Mouse (Mus musculus): Measurements from ENCODE around the gene Bzw1. TPM values are rescaled to one million over a fixed set of nuclear protein-coding genes. Genes with fewer than 3 reads are reported as not detected.
A peak's percentile ranks its signal among the peaks of the same experiment; 100 is the strongest.
"Not testable (repeated sequence)": the region's sequence is repeated elsewhere in the genome, so short reads cannot be mapped to it uniquely, and the experiment has no call there.

The Bzw1 gene
- 10 to 100 TPM; 54.4 to 73.9 TPM for total RNA-seq (2021)
- long read RNA-seq, experiment 1, transcript Bzw1-201 (12 exons, 3,876 nt) = major isoform, 101 of 110 reads
- long read RNA-seq, experiment 1, partial matches to known transcripts = 4 of 110 reads
- long read RNA-seq, experiment 1, other reads (novel, unspliced or antisense) = 5 of 110 reads
- long read RNA-seq, experiment 2, transcript Bzw1-201 (12 exons, 3,876 nt) = major isoform, 140 of 148 reads
- long read RNA-seq, experiment 2, partial matches to known transcripts = 3 of 148 reads
- long read RNA-seq, experiment 2, other reads (novel, unspliced or antisense) = 5 of 148 reads

DNA sequence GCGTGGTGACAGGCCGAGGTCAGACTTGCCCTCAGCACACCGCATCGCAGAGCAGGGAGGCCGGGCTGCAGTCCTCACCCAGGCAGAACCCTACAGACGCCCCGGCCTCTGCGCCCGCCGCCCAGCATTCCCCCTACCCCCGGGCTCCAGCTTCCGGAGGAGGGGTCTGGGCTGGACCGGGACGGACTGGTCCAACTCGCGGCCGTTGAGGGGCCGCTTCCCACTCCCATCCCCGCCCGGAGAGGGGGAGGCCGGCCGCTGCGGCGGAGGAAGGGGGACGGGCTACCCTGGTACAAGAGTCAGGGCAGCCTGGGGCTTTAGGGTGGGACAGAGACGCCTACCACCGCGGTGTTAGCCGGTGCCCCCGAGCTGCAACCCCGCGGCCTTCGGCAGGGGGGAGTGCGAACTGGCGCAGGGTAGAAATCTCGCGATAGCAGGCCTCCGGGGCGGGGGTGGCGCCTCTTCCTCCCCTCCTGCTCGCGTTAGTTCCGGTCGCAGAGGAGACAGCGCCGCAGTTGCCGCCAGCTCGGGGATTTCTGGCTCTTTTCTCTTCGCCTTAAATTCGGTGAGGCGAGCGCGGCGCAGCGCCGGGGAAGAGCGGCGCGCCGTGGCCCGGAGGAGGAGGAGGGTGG, at the start of gene Bzw1:
TSS of gene Bzw1 (plus strand) at position 247 of the 632 bp plus-strand sequence.
- intact Hi-C loops (cut with DNase I; ENCODE audit: low total_unique reads) = no loop called here
- peak; percentile 96 for DNase-seq

DNA sequence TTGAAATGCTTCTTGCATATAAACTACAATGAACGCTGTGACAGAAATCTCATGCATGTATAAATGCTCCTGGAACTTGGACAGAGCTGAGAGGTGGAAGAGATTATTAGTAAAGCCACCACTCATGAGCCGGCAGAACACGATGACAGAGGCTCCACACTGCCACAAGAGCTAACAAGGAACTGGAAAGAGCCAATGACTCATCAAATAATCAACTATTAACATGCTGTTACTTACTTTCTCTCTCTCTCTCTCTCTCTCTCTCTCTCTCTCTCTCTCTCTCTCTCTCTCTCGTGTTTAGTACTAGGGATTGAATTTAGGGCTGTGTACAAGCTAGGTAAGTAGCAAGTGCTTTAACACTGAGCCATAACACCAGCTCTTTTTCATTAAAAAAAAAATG, 48.8 kb upstream of the Bzw1 start:
- intact Hi-C loops (cut with DNase I; ENCODE audit: low total_unique reads) = no loop called here
- no peak for DNase-seq

DNA sequence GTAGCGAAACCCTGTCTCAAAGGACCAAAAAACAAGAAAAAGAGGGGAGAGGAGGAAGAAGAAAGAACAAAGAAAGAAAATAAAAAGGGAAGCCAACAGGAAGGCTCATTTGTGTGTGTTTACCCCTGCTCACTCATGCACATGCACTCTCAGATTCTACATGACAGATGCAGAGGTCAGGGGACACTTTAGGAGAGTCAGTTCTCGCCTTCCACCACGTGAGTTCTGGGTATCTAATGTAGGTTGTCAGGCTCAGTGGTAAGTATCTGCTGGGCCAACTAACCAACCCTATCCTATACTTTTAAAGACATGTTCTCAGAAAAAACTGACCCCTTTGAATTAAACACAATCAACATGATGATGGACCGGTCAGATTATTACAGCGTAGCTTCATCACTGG, 48.1 kb upstream of the Bzw1 start:
- intact Hi-C loops (cut with DNase I; ENCODE audit: low total_unique reads) = no loop called here
- no peak for DNase-seq

DNA sequence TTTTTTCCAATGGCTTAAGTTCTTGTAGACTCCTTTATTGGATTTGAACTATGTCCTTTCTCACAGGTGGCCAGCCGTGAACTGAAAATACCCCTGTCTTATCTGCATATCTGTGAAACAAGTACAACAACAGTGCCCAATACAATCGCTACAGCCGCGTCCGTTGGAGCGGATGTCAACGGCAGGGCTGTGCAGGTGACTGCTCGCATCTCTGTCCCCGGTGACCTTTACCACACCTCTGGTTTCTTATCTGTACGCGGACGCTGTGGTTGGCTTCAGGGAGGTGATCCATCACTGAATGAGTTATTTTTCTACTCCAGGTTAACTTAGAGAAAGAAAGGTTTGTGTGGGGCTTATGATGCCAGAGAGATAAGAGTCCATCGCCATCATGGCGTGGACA, 46.5 kb upstream of the Bzw1 start:
- intact Hi-C loops (cut with DNase I; ENCODE audit: low total_unique reads) = no loop called here

DNA sequence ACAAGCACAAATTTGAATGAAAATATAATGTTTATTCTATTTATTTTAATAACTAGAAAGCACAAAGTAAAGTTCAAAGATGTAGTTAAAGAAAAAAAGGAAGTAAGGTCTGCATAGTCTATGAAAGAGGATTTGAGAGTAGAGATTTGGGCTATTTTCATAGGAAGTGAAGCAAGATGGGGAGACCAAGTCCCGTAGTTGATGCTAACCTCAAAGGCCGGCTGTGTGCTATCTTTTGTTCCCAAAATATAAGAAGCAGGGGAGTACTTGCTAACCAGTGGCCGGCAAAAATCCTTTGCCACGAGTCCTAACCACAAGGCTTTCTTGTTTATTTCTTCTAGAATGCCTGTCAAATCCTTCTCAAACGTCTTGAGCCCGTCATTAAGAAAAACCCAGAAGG, 44.0 kb upstream of the Bzw1 start:
- intact Hi-C loops (cut with DNase I; ENCODE audit: low total_unique reads) = no loop called here
- no peak for DNase-seq

More for the DNA sequence above, 46.5 kb upstream of the Bzw1 start:
- no peak for DNase-seq

DNA sequence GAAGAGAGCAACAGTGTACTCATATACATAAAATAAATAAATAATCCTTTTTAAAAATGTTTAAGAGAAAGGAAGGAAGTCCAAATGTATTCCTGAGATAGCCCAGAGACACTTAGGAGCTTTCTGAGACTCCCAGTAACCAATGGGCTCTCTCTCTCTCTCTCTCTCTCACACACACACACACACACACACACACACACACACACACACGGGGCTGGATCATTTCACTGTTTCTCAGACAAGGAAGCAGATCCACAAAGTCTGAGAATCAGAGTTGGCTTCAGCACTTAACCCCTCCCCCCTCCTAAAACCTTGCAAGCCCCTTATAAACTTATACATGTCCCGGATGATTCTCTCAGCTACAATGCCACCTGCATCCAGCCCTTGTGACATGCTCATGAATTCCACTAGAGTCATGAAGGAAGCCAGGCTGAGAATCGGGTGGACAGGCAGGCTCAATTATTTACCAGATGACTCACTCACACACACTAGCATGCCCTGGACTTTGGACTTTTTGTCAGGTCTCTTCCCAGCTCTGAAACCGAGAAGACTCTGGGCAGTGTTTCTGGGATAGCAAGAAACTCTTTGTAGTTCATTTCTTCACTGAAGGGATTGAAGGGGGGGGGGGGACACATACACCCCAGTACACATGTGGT, 39.3 kb upstream of the Bzw1 start:
- intact Hi-C loops (cut with DNase I; ENCODE audit: low total_unique reads) = no loop called here
- DNase-seq = no peak

DNA sequence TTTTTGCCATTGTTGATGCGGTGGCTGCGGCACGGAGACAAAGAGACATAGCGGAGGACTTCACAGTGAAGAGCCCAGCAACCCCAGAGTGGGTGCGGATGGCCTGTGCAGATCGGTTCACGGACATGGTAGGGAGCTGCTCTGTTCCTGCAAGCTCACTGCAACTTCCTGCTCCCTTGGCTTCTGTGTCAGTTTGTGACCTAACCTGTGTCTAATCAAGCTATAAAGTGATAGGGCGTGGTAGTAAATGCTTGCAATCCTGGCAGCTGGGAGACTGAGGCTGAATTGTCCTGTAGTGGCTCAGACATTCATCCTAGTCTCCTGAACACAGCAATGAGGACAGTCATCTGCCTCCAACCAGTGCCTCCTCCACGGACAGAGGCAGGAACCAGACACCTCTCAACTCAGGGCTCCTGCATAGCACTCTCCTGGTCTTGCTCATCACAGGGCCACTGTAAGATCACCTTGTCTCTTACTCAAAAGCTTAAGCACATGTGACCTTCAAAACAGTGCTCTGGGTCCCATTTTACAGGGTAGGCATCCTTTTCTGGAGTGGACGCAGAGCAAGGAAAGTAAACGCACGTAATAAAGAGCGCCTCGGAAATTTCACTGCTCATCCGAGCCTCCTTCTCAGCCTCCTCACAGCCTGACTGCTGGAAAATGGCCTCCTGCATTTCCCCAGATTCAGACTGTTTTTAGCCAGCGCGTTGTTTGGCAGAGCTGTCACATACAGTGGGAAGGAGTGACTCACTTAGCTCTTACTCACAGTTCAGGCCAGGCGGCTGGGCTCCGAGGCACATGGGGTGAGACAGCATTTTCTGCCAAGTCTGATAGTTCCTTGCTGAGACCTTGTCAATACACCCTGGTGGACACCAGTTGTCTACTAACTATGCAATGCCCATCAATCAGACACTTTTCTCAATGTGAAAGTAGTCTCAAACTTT, 33.5 kb upstream of the Bzw1 start:
- peak; percentile 80 for DNase-seq
- intact Hi-C loops (cut with DNase I; ENCODE audit: low total_unique reads) = no loop called here

DNA sequence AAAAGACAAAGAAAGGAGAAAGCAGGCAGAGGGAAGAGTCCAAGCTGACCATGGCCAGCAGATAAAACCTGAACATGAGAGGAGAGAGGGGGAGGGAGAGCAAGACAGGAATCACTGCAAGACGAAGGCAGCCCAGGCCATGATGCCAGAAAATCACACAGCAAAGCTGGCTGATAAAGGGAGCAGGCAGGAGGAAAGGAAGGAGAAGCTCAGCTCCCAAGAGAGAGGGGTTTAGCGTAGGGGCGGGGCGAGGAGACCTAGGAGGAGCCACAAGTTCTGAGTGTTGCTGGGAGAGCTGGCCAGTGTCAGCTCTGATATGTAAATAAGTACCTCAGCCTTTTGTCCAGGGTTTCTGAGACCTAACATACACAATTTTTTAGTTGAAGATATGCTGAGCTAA, 30.4 kb upstream of the Bzw1 start:
- DNase-seq = peak; percentile 15
- intact Hi-C loops (cut with DNase I; ENCODE audit: low total_unique reads) = no loop called here

DNA sequence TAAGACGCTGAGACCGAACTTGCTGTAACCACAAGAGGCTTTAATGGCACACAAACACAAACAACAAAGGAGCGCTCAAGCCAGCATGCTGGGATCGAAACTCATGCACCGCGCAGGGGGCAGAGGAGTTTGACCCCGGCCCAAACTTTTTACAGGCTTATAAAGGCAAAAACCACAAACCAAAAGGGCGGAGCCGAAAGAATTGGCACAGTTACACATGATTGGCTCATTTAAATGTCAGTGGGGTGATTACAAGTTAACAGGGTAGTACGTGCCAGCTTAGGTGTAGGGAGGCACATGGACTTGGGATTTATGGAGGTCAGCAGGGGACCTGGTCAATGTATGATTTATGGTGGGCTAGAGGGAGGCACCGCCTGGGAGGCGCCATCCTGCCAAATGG, 28.1 kb upstream of the Bzw1 start:
- intact Hi-C loops (cut with DNase I; ENCODE audit: low total_unique reads) = no loop called here
- DNase-seq = no peak

DNA sequence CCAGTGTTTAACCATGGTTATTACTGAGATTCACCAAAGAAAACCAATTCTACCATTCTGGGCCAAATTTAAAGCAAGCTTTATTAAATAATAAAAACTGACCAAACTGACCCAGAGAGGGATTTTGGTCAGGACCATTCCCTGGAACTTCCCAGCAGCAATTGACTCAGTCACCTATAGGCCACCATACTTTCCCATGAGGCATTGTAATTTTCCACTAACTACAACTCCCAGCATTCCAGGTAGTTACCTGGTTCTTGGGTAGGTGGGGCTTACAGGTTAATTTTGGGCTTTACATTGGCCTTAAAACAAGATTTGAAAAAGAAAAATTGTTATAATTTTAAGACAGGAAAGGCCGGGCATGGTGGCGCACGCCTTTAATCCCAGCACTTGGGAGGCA, 26.9 kb upstream of the Bzw1 start:
- DNase-seq = no peak
- intact Hi-C loops (cut with DNase I; ENCODE audit: low total_unique reads) = no loop called here

DNA sequence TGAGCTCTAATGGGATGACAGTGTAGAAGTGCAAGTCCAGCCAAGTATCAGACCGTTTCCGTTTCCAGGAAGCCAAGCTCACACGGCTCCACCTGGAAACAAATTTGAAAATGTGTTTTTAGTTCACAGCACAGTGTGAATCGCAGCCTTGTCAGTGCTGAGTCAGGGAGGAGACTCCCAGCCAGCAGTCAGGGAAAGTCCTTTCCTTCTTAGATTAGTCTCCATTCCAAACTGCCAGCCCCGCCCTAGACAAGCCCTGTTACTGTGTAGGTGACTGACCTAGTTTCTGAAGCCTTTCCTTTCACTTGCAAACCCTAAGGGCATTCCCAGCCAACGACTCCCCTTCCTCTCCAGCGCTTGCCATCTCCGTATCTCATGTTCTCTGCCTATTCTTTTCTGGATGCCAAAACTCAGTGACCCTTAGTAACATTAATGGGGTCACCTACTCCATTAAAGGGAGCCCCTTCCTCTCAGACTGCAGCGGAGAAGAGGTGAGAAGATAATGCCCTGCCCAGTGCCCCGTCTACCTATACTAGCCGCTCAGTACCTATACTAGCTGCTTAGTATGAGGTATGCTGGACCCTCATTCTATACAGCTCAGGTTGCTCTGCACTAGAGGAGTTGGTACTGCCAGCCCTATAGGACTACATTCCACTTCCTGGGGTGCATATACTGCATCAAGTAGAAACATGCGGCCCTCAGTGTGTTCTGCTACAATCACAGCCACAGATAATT, 25.8 kb upstream of the Bzw1 start:
- peak; percentile 10 for DNase-seq
- intact Hi-C loops (cut with DNase I; ENCODE audit: low total_unique reads) = no loop called here

DNA sequence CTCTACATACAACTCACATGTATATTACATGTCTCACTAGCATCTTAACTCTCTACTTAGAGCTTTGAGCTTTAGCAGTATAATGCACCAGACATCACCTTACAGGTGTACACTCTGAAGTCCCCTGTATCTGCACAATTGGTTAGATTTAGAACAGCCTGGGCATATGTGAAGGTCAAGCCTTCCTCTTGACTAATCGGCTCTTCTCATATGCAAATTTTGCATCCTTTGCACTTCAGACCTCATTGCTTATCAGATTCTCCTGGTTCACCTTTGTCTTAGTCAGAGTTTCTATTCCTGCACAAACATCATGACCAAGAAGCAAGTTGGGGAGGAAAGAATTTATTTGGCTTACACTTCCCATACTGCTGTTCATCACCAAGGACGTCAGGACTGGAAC, 23.0 kb upstream of the Bzw1 start:
- intact Hi-C loops (cut with DNase I; ENCODE audit: low total_unique reads) = no loop called here
- no peak for DNase-seq

DNA sequence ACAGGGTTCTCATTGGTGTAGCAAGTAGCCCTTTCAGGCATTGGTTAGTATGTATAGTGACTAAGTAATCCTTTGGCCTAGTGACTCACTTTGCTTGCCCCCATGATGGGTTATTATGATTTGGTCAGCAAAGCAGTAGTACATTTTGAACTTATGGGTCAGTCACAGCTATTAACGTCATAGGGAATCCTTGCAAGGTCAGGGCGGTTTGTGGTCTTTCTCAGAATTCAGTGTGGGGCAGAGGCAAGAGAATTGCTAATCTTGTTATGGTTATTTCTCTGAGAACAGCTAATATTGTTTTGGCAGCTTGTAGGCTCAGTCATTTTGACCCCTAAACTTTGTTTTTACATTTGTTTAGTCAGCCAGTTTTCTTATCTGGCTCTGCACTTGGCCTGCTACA, 18.4 kb upstream of the Bzw1 start:
- intact Hi-C loops (cut with DNase I; ENCODE audit: low total_unique reads); DNase-seq: not testable (repeated sequence)

DNA sequence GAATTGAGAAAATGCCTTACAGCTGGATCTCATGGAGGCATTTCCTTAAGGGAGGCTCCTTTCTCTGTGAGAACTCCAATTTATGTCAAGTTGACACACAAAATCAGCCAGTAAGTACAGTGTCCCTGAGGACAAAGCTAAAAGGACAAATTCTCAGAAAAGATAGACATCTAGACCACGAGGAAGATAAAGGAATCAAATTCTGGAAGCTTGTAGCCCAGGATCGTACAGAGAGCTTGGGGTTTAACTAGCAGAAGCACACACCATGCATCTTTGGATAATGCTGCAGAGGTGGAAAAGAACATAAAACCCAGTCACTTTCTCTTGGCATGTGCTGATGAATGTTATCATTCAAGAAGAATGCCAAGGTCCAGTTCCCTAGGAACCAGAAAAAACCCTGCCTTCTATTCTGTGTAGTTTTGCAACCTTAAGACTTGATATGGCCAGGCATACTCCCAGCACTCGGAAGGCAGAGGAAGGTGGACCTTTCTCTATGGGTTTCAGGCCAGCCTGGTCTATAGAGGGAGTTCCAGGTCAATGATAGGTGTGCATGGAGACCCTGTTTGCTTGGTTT, 17.0 kb upstream of the Bzw1 start:
- intact Hi-C loops (cut with DNase I; ENCODE audit: low total_unique reads) = no loop called here
- DNase-seq = no peak

DNA sequence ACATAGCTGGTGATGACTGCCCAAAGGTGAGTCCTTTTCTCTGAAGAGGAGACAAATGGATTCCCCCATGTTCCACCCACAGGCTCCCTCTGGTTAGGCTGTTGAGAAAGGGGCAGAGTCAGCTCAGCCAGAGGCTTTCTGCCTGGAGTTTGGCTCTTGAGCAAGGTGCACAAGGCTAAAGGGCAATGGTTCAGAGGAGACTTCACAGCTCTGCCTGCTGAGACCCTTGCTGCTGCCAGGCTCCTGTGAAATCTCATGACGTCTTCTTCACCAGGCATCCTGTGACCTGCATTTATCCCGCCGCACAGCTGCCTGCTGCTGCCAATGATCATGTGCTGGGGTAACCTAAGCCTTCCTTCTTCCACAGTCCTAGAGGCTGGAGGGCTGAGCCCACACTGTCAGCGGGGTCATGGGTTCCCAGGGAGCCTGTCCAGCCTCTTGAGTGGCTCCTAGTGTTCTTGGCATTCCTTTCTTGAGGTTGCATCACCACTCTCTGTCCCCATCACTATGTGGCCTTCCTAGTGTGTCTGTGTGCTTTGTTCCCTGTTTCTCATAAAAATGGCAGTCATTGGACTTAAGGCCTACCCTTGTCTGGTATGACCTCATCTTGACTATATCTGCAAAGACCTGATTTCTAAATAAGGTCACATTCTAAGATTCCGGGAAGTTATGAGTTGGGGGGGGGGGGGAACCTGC, 10.0 kb upstream of the Bzw1 start:
- DNase-seq = no peak
- intact Hi-C loops (cut with DNase I; ENCODE audit: low total_unique reads) = no loop called here

DNA sequence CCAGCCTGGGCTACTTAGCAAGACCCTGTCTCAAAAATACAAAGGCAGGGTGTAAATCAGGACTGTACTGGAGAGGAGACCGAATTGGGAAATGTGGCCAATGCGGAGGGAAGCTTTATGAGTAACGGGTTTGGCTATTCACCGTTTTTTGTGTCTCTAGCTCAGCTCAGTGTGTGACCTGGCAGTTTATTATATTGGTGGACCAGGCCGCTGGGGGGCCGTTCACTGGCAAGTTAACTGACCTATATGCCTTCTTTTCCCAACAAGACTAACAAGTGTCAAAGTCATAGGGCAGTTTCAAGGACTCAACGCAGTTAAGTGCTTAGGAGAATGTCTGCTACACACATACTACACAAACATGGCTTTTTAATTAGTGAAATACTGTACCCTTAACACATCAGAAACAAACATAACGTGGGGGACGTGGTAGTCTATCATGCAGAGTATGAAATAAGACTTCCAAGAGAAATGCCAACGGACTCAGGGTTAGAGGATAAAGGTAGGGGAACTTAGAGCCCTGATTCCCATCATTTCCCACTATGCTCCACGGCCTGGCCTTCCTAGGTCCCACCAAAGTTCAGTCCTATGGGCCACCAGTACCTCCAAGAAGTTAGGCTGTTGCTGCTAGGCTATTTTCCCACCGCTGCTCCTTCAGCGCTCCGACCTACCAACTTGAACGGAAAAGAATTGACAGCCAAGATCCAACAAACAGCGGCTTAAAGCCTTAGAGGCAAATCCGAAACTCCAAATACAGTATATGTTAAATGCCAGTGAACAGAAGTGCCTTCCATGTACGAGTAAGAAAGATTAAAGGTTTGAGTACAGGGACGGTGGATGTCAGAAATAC, 1.1 kb upstream of the Bzw1 start:
- intact Hi-C loops (cut with DNase I; ENCODE audit: low total_unique reads) = no loop called here
- DNase-seq = no peak

DNA sequence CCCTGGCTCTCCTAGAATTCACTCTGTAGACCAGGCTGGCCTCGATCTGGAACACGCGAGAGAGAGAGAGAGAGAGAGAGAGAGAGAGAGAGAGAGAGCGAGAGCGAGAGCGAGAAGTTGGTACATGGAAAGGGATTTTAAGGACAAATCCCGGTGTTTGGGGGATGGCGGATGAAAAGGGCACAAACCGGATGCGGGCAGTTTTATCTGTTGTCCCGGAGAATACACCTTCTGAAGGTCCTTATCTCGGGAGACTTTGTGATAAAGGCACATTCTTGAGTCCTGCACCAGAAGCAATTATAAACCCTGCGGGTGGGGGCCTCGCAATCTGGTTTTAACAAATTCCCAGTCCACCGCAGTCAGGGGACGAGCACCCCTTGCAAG, 438 bp upstream of the Bzw1 start:
- intact Hi-C loops (cut with DNase I; ENCODE audit: low total_unique reads) = no loop called here

More for the DNA sequence above, 438 bp upstream of the Bzw1 start:
- DNase-seq = no peak

Measured in gastrocnemius, postnatal 14 days (tissue).